Mouse (Mus musculus) cerebral cortex, adult 2 months (tissue): ENCODE data around the gene Gpcpd1.

ENCODE experiments used
- WGBS: fragments of 180-500 bp; shearing (Covaris S2); methylation state at CpG from one replicate; pipeline ENCODE4 v1.1.7; 2018; 5-methylcytosine and 5-hydroxymethylcytosine counted together

Gpcpd1 gene

GRCm38 (mm10) chr2:132584191-132584590, 3.3 kb downstream of the Gpcpd1 start:
- WGBS = 57% methylated on average over 1 of the region's 1 CpGs

- WGBS = 73% methylated on average over 3 of the region's 3 CpGs
Observed at GRCm38 (mm10) chr2:132583126-132583525, 4.4 kb downstream of the Gpcpd1 start.

- WGBS = 25% methylated on average over 4 of the region's 4 CpGs
Observed at GRCm38 (mm10) chr2:132582227-132582626, 5.3 kb downstream of the Gpcpd1 start.

GRCm38 (mm10) chr2:132579689-132580088, 7.8 kb downstream of the Gpcpd1 start:
- WGBS = 73% methylated on average over 3 of the region's 3 CpGs

GRCm38 (mm10) chr2:132578711-132579110, 8.8 kb downstream of the Gpcpd1 start:
- 97% methylated on average over 3 of the region's 3 CpGs for WGBS

DNA sequence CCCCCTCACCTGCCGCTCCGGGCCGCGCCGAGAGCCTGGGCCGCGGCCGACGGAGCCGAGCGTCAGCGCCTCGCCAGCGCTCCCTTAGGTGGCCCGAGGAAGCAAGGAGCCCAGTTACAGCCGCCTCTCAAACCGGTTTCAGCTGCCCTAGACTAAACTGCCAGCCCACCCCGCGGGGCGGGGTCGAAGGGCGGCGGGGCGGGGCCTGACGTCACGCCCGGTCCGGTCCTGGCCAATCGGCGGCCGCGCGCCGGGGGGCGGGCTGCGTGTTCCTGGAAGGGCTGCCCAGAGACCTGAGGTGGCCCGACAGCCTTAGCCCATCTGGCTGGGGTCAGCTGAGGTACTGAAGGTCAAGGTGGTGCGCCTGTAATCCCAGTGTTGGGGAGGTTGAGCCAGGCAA, 9.5 kb downstream of the Gpcpd1 start:
- 1% methylated on average over 38 of the region's 38 CpGs for WGBS

- under 1% methylated on average over 41 of the region's 41 CpGs for WGBS
Observed at GRCm38 (mm10) chr2:132577431-132577981, 10.0 kb downstream of the Gpcpd1 start.

DNA sequence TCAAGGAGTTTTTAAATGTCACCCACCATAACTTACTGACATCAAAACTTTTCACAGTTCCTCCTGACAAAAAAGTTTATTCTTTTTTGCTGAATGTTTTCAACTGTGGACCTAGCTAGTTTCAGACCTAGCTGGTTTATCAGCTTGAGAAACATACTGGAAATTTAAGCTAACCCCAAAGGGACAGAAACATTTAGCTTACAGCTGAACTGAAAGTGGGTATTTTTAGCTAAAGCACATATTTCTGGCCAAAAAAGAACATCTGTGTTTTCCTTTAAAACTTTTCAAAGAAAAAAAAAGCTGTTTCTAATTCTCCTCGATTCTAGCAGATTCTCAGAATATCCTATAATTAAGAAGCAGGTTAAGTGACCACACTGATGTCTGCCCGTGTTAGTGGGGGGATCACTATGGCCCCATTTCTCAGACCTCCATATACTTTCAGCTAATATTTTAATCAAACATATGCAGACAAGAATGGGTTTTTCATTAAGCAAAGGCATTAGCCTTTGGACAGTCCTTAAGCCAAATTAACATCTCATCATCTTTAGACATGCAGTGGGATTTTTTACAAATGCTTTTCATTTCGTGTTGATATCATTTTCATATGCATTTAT, 10.9 kb downstream of the Gpcpd1 start:
- 11% methylated on average over 3 of the region's 3 CpGs for WGBS

DNA sequence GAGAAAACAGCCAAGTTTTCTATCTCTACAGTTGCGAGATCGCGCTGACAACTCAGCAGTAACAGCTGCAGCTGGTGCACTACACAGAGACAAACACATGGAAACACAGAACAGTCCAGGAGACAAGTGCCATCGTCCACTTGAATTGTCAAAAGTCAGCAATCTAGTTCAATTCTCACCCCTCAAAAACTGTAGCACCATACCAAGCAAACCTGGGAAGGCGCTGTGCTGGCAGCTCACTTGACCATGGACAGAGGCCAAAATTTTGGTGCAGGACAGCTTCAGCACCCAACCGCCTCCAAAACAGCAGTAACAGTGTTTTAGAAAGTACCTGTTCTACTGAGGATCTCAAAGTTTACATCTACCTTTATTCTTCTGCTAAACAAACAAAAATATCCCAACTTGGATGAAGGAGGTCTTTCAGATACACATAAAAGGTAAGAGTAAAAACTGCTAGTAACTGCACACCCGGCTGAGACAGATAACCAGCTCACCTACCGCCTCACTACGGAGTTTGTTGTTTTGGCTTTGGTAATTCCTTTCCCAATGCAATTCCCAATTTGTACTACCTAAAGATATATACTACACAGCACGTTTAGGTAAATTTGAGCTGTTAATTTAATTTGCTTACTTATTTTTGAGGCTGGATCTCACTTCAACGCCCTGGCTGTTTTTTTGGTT, 11.6 kb downstream of the Gpcpd1 start:
- WGBS = 34% methylated on average over 11 of the region's 11 CpGs

DNA sequence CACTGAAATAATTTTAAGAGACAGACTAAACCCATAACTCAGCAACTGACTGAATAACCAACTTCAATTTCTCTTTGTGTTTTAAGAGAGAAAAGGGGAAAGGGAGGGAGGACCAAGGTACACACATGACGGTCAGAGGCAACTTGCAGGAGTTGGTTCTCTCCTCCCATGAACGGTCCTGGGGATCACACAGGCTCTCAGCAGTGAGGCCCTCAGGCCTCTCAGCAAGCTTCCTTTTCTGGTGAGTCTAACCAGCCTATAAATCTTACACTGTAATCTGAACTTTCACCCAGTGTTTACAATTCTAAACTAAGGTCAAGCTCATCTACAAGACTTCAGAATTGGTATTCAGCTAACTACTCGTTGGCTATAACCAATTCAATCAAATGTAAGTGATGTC, 12.3 kb downstream of the Gpcpd1 start:
- 55% methylated on average over 3 of the region's 3 CpGs for WGBS

DNA sequence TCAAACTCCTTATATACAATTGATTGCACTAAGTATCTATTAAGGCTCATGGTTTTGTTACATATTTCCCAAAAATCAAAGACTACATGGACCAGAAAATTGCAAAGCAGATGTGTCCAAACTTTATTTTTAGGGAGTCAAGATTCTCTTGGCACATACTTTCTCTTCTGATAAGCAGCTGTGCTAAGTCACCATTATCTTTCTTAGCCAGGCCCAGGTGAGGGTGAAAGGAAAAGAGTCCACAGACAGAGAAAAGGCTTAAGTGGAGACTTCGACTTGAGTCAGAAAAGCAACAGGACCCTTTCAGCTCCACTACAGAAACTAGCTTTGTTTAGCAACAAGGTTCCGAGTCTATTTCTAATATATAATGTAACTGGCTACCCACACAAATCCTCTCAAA, 14.2 kb downstream of the Gpcpd1 start:
- 66% methylated on average over 2 of the region's 2 CpGs for WGBS

- 92% methylated on average over 3 of the region's 3 CpGs for WGBS
Observed at GRCm38 (mm10) chr2:132572651-132573050, 14.9 kb downstream of the Gpcpd1 start.

DNA sequence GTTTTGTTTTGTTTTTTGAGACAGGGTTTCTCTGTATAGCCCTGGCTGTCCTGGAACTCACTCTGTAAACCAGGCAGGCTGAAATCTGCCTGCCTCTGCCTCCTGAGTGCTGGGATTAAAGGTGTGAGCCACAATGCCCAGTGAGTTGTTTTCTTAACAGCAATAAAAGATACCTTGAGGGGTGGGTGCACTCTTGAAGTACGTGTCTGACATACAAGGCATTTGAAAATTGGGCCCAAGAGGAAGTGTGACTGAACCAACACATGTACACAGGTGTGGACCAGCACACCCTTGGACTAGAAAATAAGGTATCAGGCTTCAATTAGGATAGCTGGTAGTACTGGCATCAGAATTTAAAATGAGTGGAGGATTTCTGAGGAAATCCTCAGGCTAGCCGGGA, 16.2 kb downstream of the Gpcpd1 start:
- WGBS = 88% methylated on average over 2 of the region's 2 CpGs

- WGBS = 82% methylated on average over 6 of the region's 6 CpGs
Observed at GRCm38 (mm10) chr2:132569686-132570085, 17.8 kb downstream of the Gpcpd1 start.

GRCm38 (mm10) chr2:132567414-132567813, 20.1 kb downstream of the Gpcpd1 start:
- 79% methylated on average over 2 of the region's 2 CpGs for WGBS

DNA sequence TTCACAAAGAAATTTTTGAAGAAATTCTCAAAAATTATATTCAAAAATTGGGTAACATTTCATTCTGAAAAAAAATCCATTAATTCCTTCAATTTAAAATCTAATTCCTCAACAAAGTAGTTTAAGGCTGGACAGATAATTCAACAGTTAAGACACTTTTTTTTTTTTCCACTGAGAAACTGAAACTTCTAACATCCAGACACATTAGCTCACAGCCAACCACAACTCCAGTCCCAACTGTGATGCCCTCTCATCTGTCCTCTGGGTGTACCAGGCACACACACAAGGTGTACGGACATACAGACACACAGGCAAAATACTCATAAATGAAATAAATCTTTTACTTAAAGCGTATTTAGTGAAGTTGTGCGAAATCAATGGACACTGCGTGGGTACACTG, 25.7 kb downstream of the Gpcpd1 start:
- 86% methylated on average over 4 of the region's 4 CpGs for WGBS

GRCm38 (mm10) chr2:132527864-132528263, 59.7 kb downstream of the Gpcpd1 start:
- WGBS = 28% methylated on average over 1 of the region's 1 CpGs

GRCm38 (mm10) chr2:132526894-132527532, 60.5 kb downstream of the Gpcpd1 start:
- 43% methylated on average over 10 of the region's 10 CpGs for WGBS

DNA sequence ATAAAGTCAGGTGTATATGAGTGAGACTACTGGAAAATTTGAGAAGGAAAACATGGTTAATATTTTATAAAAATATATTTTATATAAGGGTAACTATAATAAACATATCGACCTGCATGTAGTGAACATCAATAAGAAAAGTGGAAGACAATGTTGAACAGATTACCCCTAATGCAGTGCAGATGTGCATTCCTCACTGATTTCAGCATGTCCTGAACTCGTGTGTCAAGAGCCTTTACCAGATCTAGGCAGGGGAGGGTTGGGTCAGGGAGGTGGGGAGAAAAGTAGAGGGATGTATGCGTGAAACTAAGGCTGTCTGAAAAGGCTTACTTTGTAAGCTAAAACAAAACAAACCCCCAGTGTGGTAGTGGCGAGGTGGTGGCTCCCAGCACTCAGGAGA, 61.4 kb downstream of the Gpcpd1 start:
- 80% methylated on average over 4 of the region's 4 CpGs for WGBS

- WGBS = 87% methylated on average over 18 of the region's 18 CpGs
Observed at GRCm38 (mm10) chr2:132518021-132518901, 69.3 kb downstream of the Gpcpd1 start.

DNA sequence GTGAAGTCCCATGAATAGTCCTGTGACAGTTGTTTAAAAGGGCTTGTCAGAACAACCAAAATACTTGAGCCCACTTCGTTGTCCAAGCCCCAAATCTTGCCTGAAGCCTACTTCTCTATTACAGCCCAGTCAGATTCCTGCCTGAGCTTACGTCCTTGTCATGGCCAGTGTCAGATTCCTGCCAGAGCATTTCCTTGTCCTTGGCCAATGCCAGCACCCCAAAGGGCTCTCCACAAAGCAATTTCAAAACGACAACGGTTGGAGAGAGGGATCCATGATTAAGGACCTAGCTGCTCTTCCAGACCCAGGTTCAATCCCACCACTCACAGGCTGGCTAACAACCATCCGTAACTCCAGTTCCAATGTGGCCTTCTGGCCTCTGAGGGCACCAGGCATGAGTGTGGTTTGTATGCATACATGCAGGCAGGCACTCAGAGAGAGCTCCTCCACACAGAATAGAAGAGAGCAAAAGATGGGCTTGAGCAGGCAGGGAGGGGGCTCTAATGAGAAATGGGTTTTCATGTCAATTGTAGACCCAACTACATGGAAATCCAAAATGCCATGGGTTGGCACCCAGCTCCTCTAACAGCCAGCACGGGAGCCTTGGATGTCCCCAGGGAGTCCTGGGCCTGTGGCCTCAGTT, 70.2 kb downstream of the Gpcpd1 start:
- WGBS = 78% methylated on average over 6 of the region's 6 CpGs
